Mouse (Mus musculus): Measurements from ENCODE around the gene Olfr772. TPM values are rescaled to one million over a fixed set of nuclear protein-coding genes. Genes with fewer than 3 reads are reported as not detected.

Gene Olfr772
- polyA plus RNA-seq (2021; fragmentation: Nextera tagmentation) = not detected in 2 replicates
- long read RNA-seq, experiment 1 = 0 reads
- long read RNA-seq, experiment 2 = 0 reads

GRCm38 (mm10) chr10:129177821-129178220 is at the start of gene Olfr772:
Gene Olfr772 (minus strand): TSS chr10:129177921.

GRCm38 (mm10) chr10:129187319-129187718 is 9.6 kb upstream of the Olfr772 start, which contains the start of gene Olfr773:
Gene Olfr773 (minus strand): TSS chr10:129187419.

GRCm38 (mm10) chr10:129164651-129165050 is 13.1 kb downstream of the Olfr772 start, which contains the start of gene Olfr771:
Gene Olfr771 (minus strand): TSS chr10:129164751.

GRCm38 (mm10) chr10:129138898-129139297 is 38.8 kb downstream of the Olfr772 start, which contains the start of gene Olfr770:
Gene Olfr770 (minus strand): TSS chr10:129138998.

Other genes with a start within 250 kb of the Olfr772 start
- gene Itga7, start 244.1 kb downstream of the Olfr772 start, polyA plus RNA-seq (2021; fragmentation: Nextera tagmentation) = 3.7 and 4.6 TPM in 2 replicates
- not detected in 2 replicates for gene Mettl7b, start 216.9 kb downstream of the Olfr772 start, polyA plus RNA-seq (2021; fragmentation: Nextera tagmentation)
- gene Olfr9, start 188.5 kb downstream of the Olfr772 start, polyA plus RNA-seq (2021; fragmentation: Nextera tagmentation) = not detected in 2 replicates
- gene Olfr763, start 167.1 kb downstream of the Olfr772 start, polyA plus RNA-seq (2021; fragmentation: Nextera tagmentation) = not detected in 2 replicates
- not detected in 2 replicates for gene Olfr764-ps1, start 138.0 kb downstream of the Olfr772 start, polyA plus RNA-seq (2021; fragmentation: Nextera tagmentation)
- gene Olfr765, start 127.9 kb downstream of the Olfr772 start, polyA plus RNA-seq (2021; fragmentation: Nextera tagmentation) = not detected in 2 replicates
- gene Olfr766-ps1, start 108.9 kb downstream of the Olfr772 start, polyA plus RNA-seq (2021; fragmentation: Nextera tagmentation) = not detected in 2 replicates
- gene Olfr767, start 95.0 kb downstream of the Olfr772 start, polyA plus RNA-seq (2021; fragmentation: Nextera tagmentation) = not detected in 2 replicates
- not detected in 2 replicates for gene Olfr768, start 78.5 kb downstream of the Olfr772 start, polyA plus RNA-seq (2021; fragmentation: Nextera tagmentation)
- gene Olfr769, start 60.1 kb downstream of the Olfr772 start, polyA plus RNA-seq (2021; fragmentation: Nextera tagmentation) = not detected in 2 replicates
- not detected in 2 replicates for gene Olfr770, start 38.9 kb downstream of the Olfr772 start, polyA plus RNA-seq (2021; fragmentation: Nextera tagmentation)
- not detected in 2 replicates for gene Olfr771, start 13.2 kb downstream of the Olfr772 start, polyA plus RNA-seq (2021; fragmentation: Nextera tagmentation)
- not detected in 2 replicates for gene Olfr773, start 9.5 kb upstream of the Olfr772 start, polyA plus RNA-seq (2021; fragmentation: Nextera tagmentation)
- gene Olfr774, start 58.3 kb upstream of the Olfr772 start, polyA plus RNA-seq (2021; fragmentation: Nextera tagmentation) = not detected in 2 replicates
- gene Olfr775, start 70.5 kb upstream of the Olfr772 start, polyA plus RNA-seq (2021; fragmentation: Nextera tagmentation) = not detected in 2 replicates
- gene Olfr776, start 81.2 kb upstream of the Olfr772 start, polyA plus RNA-seq (2021; fragmentation: Nextera tagmentation) = not detected in 2 replicates
- not detected in 2 replicates for gene Olfr777, start 93.6 kb upstream of the Olfr772 start, polyA plus RNA-seq (2021; fragmentation: Nextera tagmentation)
- gene Olfr780, start 140.2 kb upstream of the Olfr772 start, polyA plus RNA-seq (2021; fragmentation: Nextera tagmentation) = not detected in 2 replicates
- gene Olfr781, start 150.9 kb upstream of the Olfr772 start, polyA plus RNA-seq (2021; fragmentation: Nextera tagmentation) = not detected in 2 replicates
- gene Olfr782, start 170.9 kb upstream of the Olfr772 start, polyA plus RNA-seq (2021; fragmentation: Nextera tagmentation) = not detected in 2 replicates
- gene Olfr784, start 206.2 kb upstream of the Olfr772 start, polyA plus RNA-seq (2021; fragmentation: Nextera tagmentation) = not detected in 2 replicates
- not detected in 2 replicates for gene Olfr785, start 227.5 kb upstream of the Olfr772 start, polyA plus RNA-seq (2021; fragmentation: Nextera tagmentation)
- not detected in 2 replicates for gene Olfr786, start 249.4 kb upstream of the Olfr772 start, polyA plus RNA-seq (2021; fragmentation: Nextera tagmentation)